Mouse (Mus musculus) embryonic fibroblast, embryonic 13.5 days (primary cell): Measurements from ENCODE around the gene Cluh.

Source experiments
- CTCF ChIP-seq: IDR thresholded peaks from 2 replicates; pipeline ENCODE4 v1.5.1; 2011; ENCODE audit warnings: mild to moderate bottlenecking, control low read depth, low read length, moderate library complexity, borderline replicate concordance; ENCODE audit not compliant: insufficient read depth
- POLR2A ChIP-seq: IDR thresholded peaks from 2 replicates; pipeline ENCODE4 v1.6.1; 2011; ENCODE audit warnings: low read depth, mild to moderate bottlenecking, control low read depth, low read length, moderate library complexity

- no peak for TF ChIP-seq POLR2A
- TF ChIP-seq CTCF: no peak
Observed at GRCm38 (mm10) chr11:74602286-74602685, 47.0 kb upstream of the Cluh start.
